Comparison of ENCODE assay signal across 15 mouse cellular contexts in genomic region chr1:69708571-69708970, GRCm38 (mm10). TPM values are rescaled to one million over a fixed set of nuclear protein-coding genes. Genes with fewer than 3 reads are reported as not detected.
DNase-seq lines count a peak whose midpoint lies in the region; ATAC-seq lines count a peak whose summit lies in the region.
"Had no signal": no experiment of that assay in that cellular context is flagged by ENCODE, and none has a peak within 500 bp of the region (broad histone marks: within the 10 kb centered on the region; RNA-seq: fewer than 3 reads in every experiment).

No protein-coding gene starts in this region.

- H3K4me3 ChIP-seq in forebrain, embryonic 16.5 days (replicated peaks; ENCODE audit: low read length): no peak overlapping the region
- no peak overlapping the region for H3K4me3 ChIP-seq in forebrain, embryonic 12.5 days (replicated peaks)
- H3K4me3 ChIP-seq in midbrain, embryonic 14.5 days (replicated peaks; ENCODE audit: low read depth, low read length): no peak overlapping the region
- no peak overlapping the region for H3K4me3 ChIP-seq in midbrain, embryonic 16.5 days (ENCODE audit: low read depth, low read length)
- H3K4me3 ChIP-seq: embryonic facial prominence, embryonic 10.5 days; embryonic facial prominence, embryonic 12.5 days had no signal

- DNase-seq in midbrain, embryonic 14.5 days: peak; percentile 63
- DNase-seq in lung, postnatal 14 days: no peak
- DNase-seq: adrenal gland, adult 2 months; adrenal gland, postnatal 10 days; adrenal gland, postnatal 25 days; cerebellum, adult 11-12 months; cerebellum, adult 2 months; cerebellum, adult 9-10 months; cerebellum, postnatal 10 days; cerebellum, postnatal 25 days had no signal

- no peaks in the 10 kb centered on the region for H3K9me3 ChIP-seq in forebrain, embryonic 16.5 days (ENCODE audit: control insufficient read depth, low read length)
- no peaks in the 10 kb centered on the region for H3K9me3 ChIP-seq in forebrain, embryonic 12.5 days
- H3K9me3 ChIP-seq in midbrain, embryonic 14.5 days (ENCODE audit: control insufficient read depth, low read length): no peaks in the 10 kb centered on the region
- H3K9me3 ChIP-seq in midbrain, embryonic 16.5 days (replicated peaks; ENCODE audit: control insufficient read depth, low read length, poor library complexity, severe bottlenecking): no peaks in the 10 kb centered on the region
- H3K9me3 ChIP-seq: embryonic facial prominence, embryonic 10.5 days; embryonic facial prominence, embryonic 12.5 days had no signal

- H3K27me3 ChIP-seq in forebrain, embryonic 16.5 days (replicated peaks; ENCODE audit: control insufficient read depth, insufficient read depth, low read length): no peaks in the 10 kb centered on the region
- H3K27me3 ChIP-seq in forebrain, embryonic 12.5 days: no peaks in the 10 kb centered on the region
- H3K27me3 ChIP-seq in midbrain, embryonic 14.5 days (ENCODE audit: control insufficient read depth, insufficient read depth, low read length): no peaks in the 10 kb centered on the region
- H3K27me3 ChIP-seq in midbrain, embryonic 16.5 days (ENCODE audit: control insufficient read depth, insufficient read depth, low read depth, low read length): no peaks in the 10 kb centered on the region
- H3K27me3 ChIP-seq: embryonic facial prominence, embryonic 12.5 days had no signal

- no peak overlapping the region for H3K4me2 ChIP-seq in forebrain, embryonic 16.5 days (ENCODE audit: low read length)
- no peak overlapping the region for H3K4me2 ChIP-seq in forebrain, embryonic 12.5 days
- no peak overlapping the region for H3K4me2 ChIP-seq in midbrain, embryonic 14.5 days (ENCODE audit: low read length)
- no peak overlapping the region for H3K4me2 ChIP-seq in midbrain, embryonic 16.5 days (ENCODE audit: low read length)
- H3K4me2 ChIP-seq: embryonic facial prominence, embryonic 12.5 days had no signal

- no peaks in the 10 kb centered on the region for H3K36me3 ChIP-seq in forebrain, embryonic 16.5 days (ENCODE audit: control insufficient read depth, insufficient read depth)
- H3K36me3 ChIP-seq in forebrain, embryonic 12.5 days (replicated peaks): no peaks in the 10 kb centered on the region
- H3K36me3 ChIP-seq in midbrain, embryonic 14.5 days (ENCODE audit: control insufficient read depth, insufficient read depth, low read length): no peaks in the 10 kb centered on the region
- H3K36me3 ChIP-seq in midbrain, embryonic 16.5 days (ENCODE audit: control insufficient read depth, insufficient read depth, low read length): no peaks in the 10 kb centered on the region
- H3K36me3 ChIP-seq: embryonic facial prominence, embryonic 10.5 days; embryonic facial prominence, embryonic 12.5 days had no signal

- no peak overlapping the region for H3K9ac ChIP-seq in forebrain, embryonic 16.5 days (replicated peaks; ENCODE audit: low read depth, low read length)
- no peak overlapping the region for H3K9ac ChIP-seq in forebrain, embryonic 12.5 days
- no peak overlapping the region for H3K9ac ChIP-seq in midbrain, embryonic 14.5 days (replicated peaks; ENCODE audit: low read length)
- H3K9ac ChIP-seq in midbrain, embryonic 16.5 days (ENCODE audit: low read depth, low read length): no peak overlapping the region
- H3K9ac ChIP-seq: embryonic facial prominence, embryonic 12.5 days had no signal

- peak; percentile 57; the same call in 1 of the 2 replicates for ATAC-seq in forebrain, embryonic 16.5 days
- ATAC-seq in forebrain, embryonic 12.5 days (ENCODE audit: low FRiP score): no peak
- no peak for ATAC-seq in midbrain, embryonic 14.5 days (ENCODE audit: low FRiP score, low TSS enrichment)
- ATAC-seq in midbrain, embryonic 16.5 days: no peak

- no peaks in the 10 kb centered on the region for H3K4me1 ChIP-seq in forebrain, embryonic 16.5 days (replicated peaks; ENCODE audit: control insufficient read depth, insufficient read depth, low read length)
- no peaks in the 10 kb centered on the region for H3K4me1 ChIP-seq in forebrain, embryonic 12.5 days
- H3K4me1 ChIP-seq in midbrain, embryonic 14.5 days (ENCODE audit: control insufficient read depth, insufficient read depth, low read length): no peaks in the 10 kb centered on the region
- no peaks in the 10 kb centered on the region for H3K4me1 ChIP-seq in midbrain, embryonic 16.5 days (ENCODE audit: control insufficient read depth, insufficient read depth, low read length)
- H3K4me1 ChIP-seq: embryonic facial prominence, embryonic 10.5 days; embryonic facial prominence, embryonic 12.5 days had no signal

- no peak overlapping the region for H3K27ac ChIP-seq in forebrain, embryonic 16.5 days (ENCODE audit: low read length)
- no peak overlapping the region for H3K27ac ChIP-seq in forebrain, embryonic 12.5 days
- no peak overlapping the region for H3K27ac ChIP-seq in midbrain, embryonic 14.5 days (replicated peaks; ENCODE audit: low read depth, low read length)
- no peak overlapping the region for H3K27ac ChIP-seq in midbrain, embryonic 16.5 days (ENCODE audit: low read length)
- H3K27ac ChIP-seq: embryonic facial prominence, embryonic 10.5 days; embryonic facial prominence, embryonic 12.5 days had no signal

- 25% methylated on average over 1 of the region's 1 CpGs for WGBS in forebrain, embryonic 16.5 days
- WGBS in forebrain, embryonic 12.5 days: 80% methylated on average over 1 of the region's 1 CpGs
- 49% methylated on average over 1 of the region's 1 CpGs for WGBS in midbrain, embryonic 14.5 days
- WGBS in midbrain, embryonic 16.5 days: 46% methylated on average over 1 of the region's 1 CpGs

RNA-seq across cellular contexts. Expression of gene Ikzf2, which starts 21.5 kb away (rescaled TPM):
- polyA plus RNA-seq in forebrain, embryonic 16.5 days (2015; fragmentation: Nextera tagmentation; extraction: Ambion mirVana): 4.9 and 5.0 TPM in 2 replicates
- 5.6 and 5.9 TPM in 2 replicates for polyA plus RNA-seq in forebrain, embryonic 12.5 days (2016; fragmentation: Nextera tagmentation; extraction: Ambion mirVana)
- 4.5 TPM in 2 replicates for polyA plus RNA-seq in midbrain, embryonic 14.5 days (2014; fragmentation: Nextera tagmentation; extraction: Ambion mirVana)
- 3.8 and 5.0 TPM in 2 replicates for polyA plus RNA-seq in midbrain, embryonic 16.5 days (2015; fragmentation: Nextera tagmentation; extraction: Ambion mirVana)
